Mouse (Mus musculus): Measurements from ENCODE around the gene Actl7a. TPM values are rescaled to one million over a fixed set of nuclear protein-coding genes. Genes with fewer than 3 reads are reported as not detected.

Gene Actl7a
- polyA plus RNA-seq, 1 experiment from 2014 or later, result not detected

DNA sequence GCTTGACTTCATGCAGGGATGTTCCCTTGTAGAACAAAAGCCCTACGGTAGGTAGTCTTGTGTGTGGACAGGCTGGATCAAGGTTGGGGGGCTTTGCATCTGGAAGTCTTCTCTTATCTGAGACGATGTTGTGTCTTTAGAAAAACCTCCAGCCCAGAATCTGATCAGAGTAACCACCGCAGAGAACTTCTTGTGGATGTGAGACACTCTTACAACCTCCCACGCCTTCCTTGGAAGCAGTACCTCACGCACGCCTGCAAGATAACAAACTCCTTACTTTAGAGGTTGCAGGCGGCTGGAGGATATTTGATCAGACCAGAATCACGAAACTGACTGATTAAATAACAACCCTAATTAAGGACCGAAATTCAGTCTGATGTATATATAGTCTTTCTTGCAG lies 22.8 kb upstream of the Actl7a start:
- Histone ChIP-seq H3K4me1 (ENCODE audit: control insufficient read depth, insufficient read depth, low read length) (no peaks in the 10 kb centered on the region), H3K27ac (ENCODE audit: low read length) (no peak overlapping the region), H3K9ac (ENCODE audit: low read depth, low read length) (no peak overlapping the region), H3K4me2 (ENCODE audit: low read depth, low read length) (no peak overlapping the region), H3K9me3 (ENCODE audit: control insufficient read depth, low read length) (no peaks in the 10 kb centered on the region), H3K27me3 (replicated peaks; ENCODE audit: control insufficient read depth, insufficient read depth, low read length) (no peaks in the 10 kb centered on the region), H3K4me3 (ENCODE audit: low read length) (no peak overlapping the region), H3K36me3 (ENCODE audit: control insufficient read depth, insufficient read depth, low read length) (no peaks in the 10 kb centered on the region)
- 78% methylated on average over 9 of the region's 9 CpGs for WGBS
- no peak for ATAC-seq

DNA sequence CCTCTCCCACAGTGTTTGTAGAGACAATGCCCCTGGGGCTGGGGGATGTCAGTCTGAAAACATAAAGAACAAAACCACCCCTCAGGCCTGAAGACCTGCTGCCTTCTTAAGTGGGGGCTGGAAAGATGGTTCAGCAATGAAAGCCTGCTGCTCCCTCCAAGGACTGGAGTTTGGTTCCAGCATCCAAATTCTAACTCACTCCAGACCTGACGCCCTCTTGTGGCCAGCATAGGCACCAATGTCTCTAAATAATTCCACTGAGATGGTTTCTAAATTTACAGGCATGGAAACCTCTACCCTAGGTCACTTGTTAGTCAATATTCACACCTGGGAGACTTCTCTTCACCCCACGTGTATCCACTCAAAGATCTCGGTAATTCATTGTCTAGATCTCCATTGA lies 21.7 kb upstream of the Actl7a start:
- 36% methylated on average over 3 of the region's 3 CpGs for WGBS
- Histone ChIP-seq H3K4me2 (ENCODE audit: low read depth, low read length) (no peak overlapping the region), H3K9ac (ENCODE audit: low read depth, low read length) (no peak overlapping the region), H3K27me3 (replicated peaks; ENCODE audit: control insufficient read depth, insufficient read depth, low read length) (no peaks in the 10 kb centered on the region), H3K27ac (ENCODE audit: low read length) (no peak overlapping the region), H3K4me1 (ENCODE audit: control insufficient read depth, insufficient read depth, low read length) (no peaks in the 10 kb centered on the region), H3K36me3 (ENCODE audit: control insufficient read depth, insufficient read depth, low read length) (no peaks in the 10 kb centered on the region), H3K9me3 (ENCODE audit: control insufficient read depth, low read length) (no peaks in the 10 kb centered on the region), H3K4me3 (ENCODE audit: low read length) (no peak overlapping the region)
- ATAC-seq, result no peak

DNA sequence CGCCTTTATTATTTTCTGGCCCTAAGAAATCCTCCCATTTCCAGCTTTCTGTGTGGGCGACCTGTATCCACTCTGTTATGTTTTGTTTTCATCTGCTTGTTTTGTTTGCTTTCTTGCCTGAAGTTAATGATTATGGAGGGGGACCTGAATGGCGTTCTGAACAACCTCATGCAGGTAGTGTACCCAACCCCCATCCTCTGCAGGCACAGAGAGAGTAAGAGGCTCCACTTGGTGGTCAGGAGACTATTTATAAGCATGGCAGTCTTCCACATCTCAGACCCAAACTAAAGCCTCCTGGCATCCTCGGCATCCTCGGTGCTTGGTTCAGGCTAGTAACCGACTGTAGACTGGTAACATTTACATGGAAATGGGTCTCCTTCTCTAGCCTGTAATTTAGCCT lies 20.9 kb upstream of the Actl7a start:
- no peaks in the 10 kb centered on the region for H3K27me3 ChIP-seq (replicated peaks; ENCODE audit: control insufficient read depth, insufficient read depth, low read length)
- no peaks in the 10 kb centered on the region for H3K36me3 ChIP-seq (ENCODE audit: control insufficient read depth, insufficient read depth, low read length)
- H3K27ac ChIP-seq (ENCODE audit: low read length), result no peak overlapping the region
- H3K9ac ChIP-seq (ENCODE audit: low read depth, low read length), result no peak overlapping the region
- H3K4me3 ChIP-seq (ENCODE audit: low read length), result no peak overlapping the region
- ATAC-seq, result no peak
- H3K4me2 ChIP-seq (ENCODE audit: low read depth, low read length), result no peak overlapping the region
- no peaks in the 10 kb centered on the region for H3K9me3 ChIP-seq (ENCODE audit: control insufficient read depth, low read length)
- WGBS, result 56% methylated on average over 6 of the region's 6 CpGs
- H3K4me1 ChIP-seq (ENCODE audit: control insufficient read depth, insufficient read depth, low read length), result no peaks in the 10 kb centered on the region

DNA sequence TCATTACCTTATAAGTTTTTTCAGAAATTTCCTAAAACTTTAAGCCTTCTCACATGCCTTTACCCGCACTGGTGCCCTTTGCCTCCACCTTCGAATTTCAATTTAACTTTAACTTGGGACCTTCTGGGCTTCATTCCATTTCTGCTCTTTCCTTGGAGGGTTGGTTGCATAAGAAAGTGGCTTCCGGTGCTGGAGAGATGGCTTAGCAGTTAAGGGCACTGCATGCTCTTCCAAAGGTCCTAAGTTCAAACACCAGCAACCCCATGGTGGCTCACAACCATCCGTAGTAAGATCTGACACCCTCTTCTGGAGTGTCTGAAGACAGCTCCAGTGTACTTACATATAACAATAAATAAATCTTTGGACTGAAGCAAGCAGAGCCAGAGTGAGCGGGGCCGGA lies 20.0 kb upstream of the Actl7a start:
- no peaks in the 10 kb centered on the region for H3K4me1 ChIP-seq (ENCODE audit: control insufficient read depth, insufficient read depth, low read length)
- H3K27me3 ChIP-seq (replicated peaks; ENCODE audit: control insufficient read depth, insufficient read depth, low read length), result no peaks in the 10 kb centered on the region
- WGBS, result 88% methylated on average over 6 of the region's 6 CpGs

DNA sequence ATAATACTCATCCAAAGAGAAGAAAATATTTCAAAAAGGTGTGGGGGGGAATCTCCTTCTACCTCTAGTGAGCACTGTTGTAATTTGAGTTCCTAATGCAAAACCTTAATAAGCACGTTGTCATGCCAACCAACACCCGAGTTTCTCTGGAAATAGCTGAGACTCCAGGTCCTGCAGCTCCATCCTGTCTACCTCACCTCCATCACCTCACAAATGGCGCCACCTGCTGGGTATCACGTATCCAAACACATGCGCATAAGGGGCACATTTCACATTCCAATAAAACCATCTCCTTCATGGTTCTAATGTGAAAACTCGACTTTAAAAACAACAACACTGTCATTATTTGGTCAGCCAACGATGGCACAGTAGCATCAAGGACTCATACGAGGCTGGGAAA lies 17.4 kb upstream of the Actl7a start:
- H3K9me3 ChIP-seq (ENCODE audit: control insufficient read depth, low read length), result no peaks in the 10 kb centered on the region
- H3K27ac ChIP-seq (ENCODE audit: low read length), result no peak overlapping the region
- H3K36me3 ChIP-seq (ENCODE audit: control insufficient read depth, insufficient read depth, low read length), result no peaks in the 10 kb centered on the region
- no peak overlapping the region for H3K4me3 ChIP-seq (ENCODE audit: low read length)
- ATAC-seq, result no peak
- no peak overlapping the region for H3K4me2 ChIP-seq (ENCODE audit: low read depth, low read length)
- no peaks in the 10 kb centered on the region for H3K27me3 ChIP-seq (replicated peaks; ENCODE audit: control insufficient read depth, insufficient read depth, low read length)
- 57% methylated on average over 8 of the region's 8 CpGs for WGBS
- H3K9ac ChIP-seq (ENCODE audit: low read depth, low read length), result no peak overlapping the region
- no peaks in the 10 kb centered on the region for H3K4me1 ChIP-seq (ENCODE audit: control insufficient read depth, insufficient read depth, low read length)

More for the DNA sequence above, 20.0 kb upstream of the Actl7a start:
- Histone ChIP-seq H3K27ac (ENCODE audit: low read length) (no peak overlapping the region), H3K36me3 (ENCODE audit: control insufficient read depth, insufficient read depth, low read length) (no peaks in the 10 kb centered on the region), H3K9ac (ENCODE audit: low read depth, low read length) (no peak overlapping the region), H3K4me2 (ENCODE audit: low read depth, low read length) (no peak overlapping the region), H3K9me3 (ENCODE audit: control insufficient read depth, low read length) (no peaks in the 10 kb centered on the region), H3K4me3 (ENCODE audit: low read length) (no peak overlapping the region)
- ATAC-seq, result no peak

DNA sequence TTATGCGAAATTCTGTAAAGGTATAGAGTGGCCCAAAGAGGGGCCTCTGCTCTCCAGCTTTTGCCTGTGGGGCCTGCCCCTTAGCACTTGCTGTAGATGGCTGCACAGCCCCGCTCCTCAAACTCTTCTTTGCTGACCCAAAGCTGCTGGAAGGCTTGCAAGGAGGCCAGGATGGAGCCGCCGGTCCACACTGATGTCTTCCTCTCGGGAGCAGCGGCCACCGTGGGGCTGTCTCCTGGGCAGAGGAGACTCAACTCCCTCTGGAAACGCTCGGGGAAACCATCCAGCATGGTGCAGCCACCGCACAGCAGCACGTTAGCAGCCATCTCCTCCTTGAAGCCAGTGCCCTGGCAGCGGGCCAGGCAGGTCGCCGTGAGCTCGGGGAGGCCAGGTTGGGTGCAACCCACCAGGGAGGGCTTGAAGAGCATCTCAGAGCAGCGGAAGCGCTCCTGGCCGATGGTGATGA lies 3.2 kb upstream of the Actl7a start, which contains the start of gene Gm26657:
Gm26657 (plus strand) TSS at position 51 of the 466 bp plus-strand sequence.
- Histone ChIP-seq H3K27me3 (replicated peaks; ENCODE audit: control insufficient read depth, insufficient read depth, low read length) (no peaks in the 10 kb centered on the region), H3K36me3 (ENCODE audit: control insufficient read depth, insufficient read depth, low read length) (no peaks in the 10 kb centered on the region; the same call in 1 of the 2 replicates), H3K4me2 (ENCODE audit: low read depth, low read length) (no peak within 1 kb of the TSS), H3K4me3 (ENCODE audit: low read length) (no peak within 1 kb of the TSS), H3K4me1 (ENCODE audit: control insufficient read depth, insufficient read depth, low read length) (no peaks in the 10 kb centered on the region), H3K9ac (ENCODE audit: low read depth, low read length) (no peak within 1 kb of the TSS), H3K27ac (ENCODE audit: low read length) (no peak within 1 kb of the TSS), H3K9me3 (ENCODE audit: control insufficient read depth, low read length) (no peaks in the 10 kb centered on the region)
- WGBS, result 86% methylated on average over 18 of the region's 18 CpGs
- ATAC-seq, result no peak

DNA sequence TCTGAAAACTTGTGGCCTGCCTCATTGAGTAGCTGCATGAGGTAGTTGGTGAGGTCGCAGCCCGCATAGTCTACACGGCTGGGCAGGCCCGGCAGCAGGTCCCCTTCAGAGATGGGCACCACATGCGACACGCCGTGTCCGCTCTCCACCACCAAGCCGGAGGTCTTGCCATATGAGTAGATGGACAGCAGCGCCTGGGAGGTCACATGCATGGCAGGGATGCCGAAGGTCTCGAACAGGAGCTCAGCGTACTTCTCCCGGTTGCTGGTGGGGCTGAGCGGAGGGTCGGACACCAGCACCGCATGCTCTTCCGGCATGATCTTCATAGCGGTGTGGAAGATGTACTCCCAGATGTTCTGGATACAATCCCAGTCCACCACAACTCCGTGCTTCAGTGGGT lies 2.6 kb upstream of the Actl7a start:
- no peaks in the 10 kb centered on the region for H3K9me3 ChIP-seq (ENCODE audit: control insufficient read depth, low read length)

DNA sequence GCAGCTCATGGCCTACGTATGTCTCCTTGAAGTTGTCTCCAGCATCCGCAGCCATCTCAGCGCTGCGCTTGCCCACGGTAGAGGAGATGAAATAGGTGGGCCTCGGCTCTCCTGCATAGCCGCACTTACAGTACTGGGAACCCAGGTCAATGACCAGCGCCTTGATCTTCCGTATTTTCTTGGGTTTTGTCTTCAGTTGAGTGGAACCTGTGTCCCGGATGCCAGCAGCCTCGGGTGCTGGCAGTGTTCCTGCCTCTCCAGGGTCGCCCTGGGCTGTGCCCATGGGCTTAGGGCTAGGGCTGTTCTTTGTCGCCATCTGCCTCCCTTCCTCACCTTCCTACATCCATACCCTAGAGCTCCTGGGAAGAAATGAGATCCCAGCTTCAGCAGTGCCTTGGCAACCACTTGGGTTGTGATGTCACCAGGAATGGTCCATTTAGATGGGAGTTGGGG lies 2.1 kb upstream of the Actl7a start, which contains the start of gene Actl7b:
Actl7b (minus strand) TSS at position 403 of the 453 bp plus-strand sequence.
- ATAC-seq, result no peak
- Histone ChIP-seq H3K9ac (ENCODE audit: low read depth, low read length) (no peak within 1 kb of the TSS), H3K27ac (ENCODE audit: low read length) (no peak within 1 kb of the TSS), H3K9me3 (ENCODE audit: control insufficient read depth, low read length) (no peaks in the 10 kb centered on the region), H3K4me1 (ENCODE audit: control insufficient read depth, insufficient read depth, low read length) (no peaks in the 10 kb centered on the region), H3K4me2 (ENCODE audit: low read depth, low read length) (no peak within 1 kb of the TSS), H3K36me3 (ENCODE audit: control insufficient read depth, insufficient read depth, low read length) (no peaks in the 10 kb centered on the region; the same call in 1 of the 2 replicates), H3K27me3 (replicated peaks; ENCODE audit: control insufficient read depth, insufficient read depth, low read length) (no peaks in the 10 kb centered on the region), H3K4me3 (ENCODE audit: low read length) (no peak within 1 kb of the TSS)
- 94% methylated on average over 13 of the region's 13 CpGs for WGBS

More for the DNA sequence above, 2.6 kb upstream of the Actl7a start:
- ATAC-seq, result no peak
- Histone ChIP-seq H3K4me2 (ENCODE audit: low read depth, low read length) (no peak overlapping the region), H3K36me3 (ENCODE audit: control insufficient read depth, insufficient read depth, low read length) (no peaks in the 10 kb centered on the region; the same call in 1 of the 2 replicates), H3K9ac (ENCODE audit: low read depth, low read length) (no peak overlapping the region), H3K4me1 (ENCODE audit: control insufficient read depth, insufficient read depth, low read length) (no peaks in the 10 kb centered on the region), H3K27ac (ENCODE audit: low read length) (no peak overlapping the region), H3K27me3 (replicated peaks; ENCODE audit: control insufficient read depth, insufficient read depth, low read length) (no peaks in the 10 kb centered on the region), H3K4me3 (ENCODE audit: low read length) (no peak overlapping the region)
- 94% methylated on average over 20 of the region's 20 CpGs for WGBS

DNA sequence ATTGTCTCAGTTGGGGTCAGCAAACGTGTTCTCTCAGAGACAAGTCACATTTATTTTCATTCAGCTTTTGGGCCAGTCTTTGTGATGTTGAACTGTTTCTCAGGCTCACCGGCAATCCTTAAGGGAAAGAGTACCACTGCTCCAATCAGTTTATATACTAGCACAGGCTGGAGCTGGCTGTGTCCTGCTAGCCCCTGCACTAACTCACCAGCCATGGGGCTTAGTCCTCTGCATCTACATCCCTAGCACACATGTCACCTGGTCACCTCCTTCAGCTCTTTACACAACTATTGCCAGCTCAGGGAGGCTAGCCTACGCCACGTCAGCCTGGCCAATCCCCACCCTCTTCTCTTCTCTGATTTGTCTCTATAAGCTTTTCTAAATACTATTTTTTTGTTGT lies 515 bp upstream of the Actl7a start:
- Histone ChIP-seq H3K4me3 (ENCODE audit: low read length) (no peak overlapping the region), H3K4me1 (ENCODE audit: control insufficient read depth, insufficient read depth, low read length) (no peaks in the 10 kb centered on the region), H3K9me3 (ENCODE audit: control insufficient read depth, low read length) (no peaks in the 10 kb centered on the region), H3K27me3 (replicated peaks; ENCODE audit: control insufficient read depth, insufficient read depth, low read length) (no peaks in the 10 kb centered on the region), H3K36me3 (ENCODE audit: control insufficient read depth, insufficient read depth, low read length) (no peaks in the 10 kb centered on the region; the same call in 1 of the 2 replicates), H3K9ac (ENCODE audit: low read depth, low read length) (no peak overlapping the region), H3K27ac (ENCODE audit: low read length) (no peak overlapping the region), H3K4me2 (ENCODE audit: low read depth, low read length) (no peak overlapping the region)
- 88% methylated on average over 4 of the region's 4 CpGs for WGBS
- no peak for ATAC-seq

DNA sequence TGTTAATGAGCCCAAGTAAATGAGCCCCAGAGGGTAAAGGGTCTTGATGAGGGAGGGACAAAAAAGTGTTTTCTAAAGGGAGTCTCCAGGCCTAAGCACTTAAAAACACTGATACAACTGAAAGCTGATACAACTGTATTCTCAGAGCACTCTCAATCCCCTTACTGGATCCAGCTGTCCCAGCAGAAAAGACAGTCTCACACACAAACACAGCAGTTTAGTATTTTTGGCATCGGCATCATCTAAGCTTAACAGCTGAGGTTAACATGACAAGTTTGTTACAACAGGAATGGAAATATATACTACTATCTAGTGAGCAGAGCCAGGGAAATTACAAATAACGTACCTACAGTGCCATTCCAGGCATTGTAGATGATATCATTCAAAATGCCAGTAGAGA lies 3.1 kb downstream of the Actl7a start:
- WGBS, result 87% methylated on average over 2 of the region's 2 CpGs
- no peak overlapping the region for H3K4me3 ChIP-seq (ENCODE audit: low read length)
- no peak overlapping the region for H3K9ac ChIP-seq (ENCODE audit: low read depth, low read length)
- no peak for ATAC-seq
- no peak overlapping the region for H3K4me2 ChIP-seq (ENCODE audit: low read depth, low read length)
- H3K9me3 ChIP-seq (ENCODE audit: control insufficient read depth, low read length), result no peaks in the 10 kb centered on the region
- H3K27me3 ChIP-seq (replicated peaks; ENCODE audit: control insufficient read depth, insufficient read depth, low read length), result no peaks in the 10 kb centered on the region
- H3K36me3 ChIP-seq (ENCODE audit: control insufficient read depth, insufficient read depth, low read length), result peaks cover 3% of the 10 kb centered on the region; the same call in 1 of the 2 replicates
- no peaks in the 10 kb centered on the region for H3K4me1 ChIP-seq (ENCODE audit: control insufficient read depth, insufficient read depth, low read length)
- H3K27ac ChIP-seq (ENCODE audit: low read length), result no peak overlapping the region

Data from intestine, embryonic 16.5 days (tissue).